Mouse (Mus musculus) left cerebral cortex, adult 6 months (tissue): Measurements from ENCODE around the gene Wnt7b. TPM values are rescaled to one million over a fixed set of nuclear protein-coding genes. Genes with fewer than 3 reads are reported as not detected.

ENCODE experiments used
- long read RNA-seq, 2 experiments: library from polyadenylated mRNA; unstranded; transcript quantifications; one replicate each; pipeline ENCODE4 v2.0.0; 2019 to 2020
- polyA plus RNA-seq: library from polyadenylated mRNA; unstranded; fragments of <200 nt; fragmentation: Nextera tagmentation; gene quantifications from 2 replicates; pipeline ENCODE4 v1.2.3, GENCODE M21; 2021

Wnt7b gene
- polyA plus RNA-seq = 12.9 and 17.6 TPM in 2 replicates
- long read RNA-seq, experiment 1, transcript Wnt7b-201 (4 exons, 3,365 nt) = minor isoform, 11 of 176 reads
- long read RNA-seq, experiment 1, transcript Wnt7b-204 (4 exons, 2,521 nt) = major isoform, 91 of 176 reads
- long read RNA-seq, experiment 1, transcript Wnt7b-202 (4 exons, 3,134 nt) = minor isoform, 42 of 176 reads
- long read RNA-seq, experiment 1, partial matches to known transcripts = 1 of 176 reads
- long read RNA-seq, experiment 1, other reads (novel, unspliced or antisense) = 30 of 176 reads
- long read RNA-seq, experiment 2, transcript Wnt7b-204 (4 exons, 2,521 nt) = major isoform, 5 of 14 reads
- long read RNA-seq, experiment 2, partial matches to known transcripts = 5 of 14 reads
- long read RNA-seq, experiment 2, other reads (novel, unspliced or antisense) = 2 of 14 reads

DNA sequence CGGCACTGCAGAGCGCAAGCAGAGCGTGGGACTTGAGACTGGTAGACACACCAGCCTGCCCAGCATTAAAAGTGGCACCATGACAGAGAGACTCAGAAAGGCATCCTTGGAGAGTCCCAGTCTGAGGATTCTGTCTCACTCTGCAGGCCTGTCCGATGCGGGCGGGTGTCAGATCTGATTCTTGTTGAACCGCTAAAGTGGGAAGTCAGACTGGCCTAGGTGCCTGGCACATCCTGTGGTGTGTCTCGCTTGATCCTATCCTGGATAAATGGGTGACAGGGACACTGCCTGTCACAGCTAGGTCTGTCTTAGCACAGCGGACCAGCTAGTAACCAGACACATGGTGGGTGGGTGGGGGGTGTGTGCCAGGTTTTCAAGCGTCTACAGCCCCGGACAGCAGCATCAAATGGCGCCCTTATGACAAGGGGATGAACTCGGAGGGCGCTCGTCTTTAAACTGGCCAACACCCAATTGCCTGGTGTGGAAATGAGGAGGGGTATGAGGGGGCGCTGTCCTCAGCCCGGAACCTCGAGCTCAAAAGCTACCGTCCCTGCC, at the start of gene Wnt7b:
Gene Wnt7b (minus strand): TSS at position 118 of the 555 bp plus-strand sequence.

DNA sequence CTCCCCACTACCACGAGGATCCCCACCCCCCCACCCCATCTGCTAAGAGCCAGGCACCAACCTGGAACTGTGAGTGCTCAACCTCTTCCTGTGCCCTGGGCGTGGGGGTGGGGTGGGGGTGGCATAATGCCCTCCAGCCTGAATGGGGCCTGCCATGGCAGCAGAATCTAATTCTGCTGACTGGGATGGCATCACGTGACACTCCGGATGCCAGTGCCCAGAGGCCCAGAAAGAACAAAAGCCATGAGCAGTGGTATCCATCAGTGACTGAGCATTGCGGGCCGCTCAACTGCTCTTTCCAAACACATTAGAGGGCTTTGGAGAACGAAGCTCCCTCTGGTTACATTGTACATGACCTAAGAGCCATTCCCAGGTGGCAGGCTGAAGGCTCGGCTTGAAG, 79.1 kb downstream of the Wnt7b start, which contains the start of gene 7530416G11Rik:
Gene 7530416G11Rik (minus strand): TSS at position 101 of the 400 bp plus-strand sequence.

Other genes starting within 250 kb of the Wnt7b start
- 266 and 278 TPM in 2 replicates for gene Atxn10, start 246.2 kb downstream of the Wnt7b start, polyA plus RNA-seq
- gene 7530416G11Rik, start 79.2 kb downstream of the Wnt7b start, polyA plus RNA-seq = not detected in 2 replicates
- 2.2 and 3.7 TPM in 2 replicates for gene Ppara, start 152.5 kb upstream of the Wnt7b start, polyA plus RNA-seq
- gene Cdpf1, start 229.2 kb upstream of the Wnt7b start, polyA plus RNA-seq = 37.3 and 38.8 TPM in 2 replicates
- 0.21 and 0.38 TPM in 2 replicates for gene Pkdrej, start 239.3 kb upstream of the Wnt7b start, polyA plus RNA-seq
- 2.2 and 3.6 TPM in 2 replicates for gene Ttc38, start 249.8 kb upstream of the Wnt7b start, polyA plus RNA-seq